Mouse (Mus musculus): ENCODE measurements around the gene Gm8660. TPM values are rescaled to one million over a fixed set of nuclear protein-coding genes. Genes with fewer than 3 reads are reported as not detected.

Gm8660 gene
- not detected in 4 replicates for total RNA-seq (2023; ENCODE audit: inconsistent age)

DNA sequence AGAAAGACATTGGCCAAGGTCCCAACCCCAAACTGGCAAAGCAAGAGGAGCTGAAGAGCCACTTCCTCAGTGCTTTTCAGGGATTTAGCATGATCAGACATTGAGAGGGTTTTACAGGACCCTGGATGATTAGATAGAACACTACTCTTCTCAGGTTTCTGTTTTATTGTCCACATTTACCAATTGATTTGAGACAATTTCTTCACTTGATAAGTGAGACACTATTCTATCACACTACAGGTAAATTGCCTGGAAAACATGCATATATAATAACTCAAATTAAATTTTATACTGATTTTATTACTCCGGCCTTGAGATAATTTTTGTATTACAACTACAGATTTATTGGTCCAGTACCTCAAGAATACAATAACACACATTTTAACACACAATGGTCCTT is at the start of gene Gm8660:
Gene Gm8660 (minus strand): TSS at position 101 of the 400 bp plus-strand sequence.

DNA sequence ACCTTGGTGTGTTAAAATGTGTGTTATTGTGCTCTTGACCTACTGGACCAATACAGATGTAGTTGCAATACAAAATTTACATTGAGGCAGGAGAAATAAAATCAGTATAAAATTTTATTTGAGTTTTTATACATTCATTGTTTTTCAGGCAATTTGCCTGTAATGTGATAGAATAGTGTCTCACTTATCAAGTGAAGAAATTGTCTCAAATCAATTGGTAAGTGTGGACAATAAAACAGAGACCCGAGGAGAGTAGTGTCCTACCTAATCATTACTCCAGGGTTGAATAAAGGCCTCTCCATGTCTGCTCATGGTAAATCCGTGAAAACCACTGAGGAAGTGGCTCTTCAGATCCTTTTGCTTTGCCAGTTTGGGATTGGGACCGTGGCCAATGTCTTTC is 42.4 kb upstream of the Gm8660 start, which contains the start of gene Vmn1r148:
Gene Vmn1r148 (plus strand): TSS at position 301 of the 400 bp plus-strand sequence.

DNA sequence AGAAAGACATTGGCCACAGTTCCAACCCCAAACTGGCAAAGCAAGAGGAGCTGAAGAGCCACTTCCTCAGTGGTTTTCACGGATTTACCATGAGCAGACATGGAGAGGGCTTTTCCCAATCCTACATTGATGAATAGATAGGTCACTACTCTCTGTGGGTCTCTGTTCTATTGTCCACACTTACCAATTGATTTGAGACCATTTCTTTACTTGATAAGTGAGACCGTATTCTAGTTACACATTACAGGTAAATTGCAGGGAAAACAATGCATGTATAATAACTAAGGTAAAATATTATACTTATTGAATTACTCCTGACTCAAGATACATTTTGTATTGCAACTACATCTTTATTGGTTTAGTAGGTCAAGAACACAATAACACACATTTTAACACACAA is 41.2 kb downstream of the Gm8660 start, which contains the start of gene Gm4187:
Gene Gm4187 (minus strand): TSS at position 101 of the 400 bp plus-strand sequence.

Other genes with a start within 250 kb of the Gm8660 start
- gene Gm10666, start 236.3 kb downstream of the Gm8660 start, total RNA-seq (2023; ENCODE audit: inconsistent age) = not detected in 4 replicates
- gene Vmn1r142, start 207.0 kb downstream of the Gm8660 start, total RNA-seq (2023; ENCODE audit: inconsistent age) = not detected in 4 replicates
- gene Vmn1r143, start 181.7 kb downstream of the Gm8660 start, total RNA-seq (2023; ENCODE audit: inconsistent age) = not detected in 4 replicates
- gene Gm8653, start 169.8 kb downstream of the Gm8660 start, total RNA-seq (2023; ENCODE audit: inconsistent age) = not detected in 4 replicates
- not detected in 4 replicates for gene Gm8453, start 141.6 kb downstream of the Gm8660 start, total RNA-seq (2023; ENCODE audit: inconsistent age)
- not detected in 4 replicates for gene Gm4187, start 41.3 kb downstream of the Gm8660 start, total RNA-seq (2023; ENCODE audit: inconsistent age)
- gene Vmn1r148, start 42.5 kb upstream of the Gm8660 start, total RNA-seq (2023; ENCODE audit: inconsistent age) = not detected in 4 replicates
- not detected in 4 replicates for gene Vmn1r149, start 67.2 kb upstream of the Gm8660 start, total RNA-seq (2023; ENCODE audit: inconsistent age)
- not detected in 4 replicates for gene Gm10665, start 93.0 kb upstream of the Gm8660 start, total RNA-seq (2023; ENCODE audit: inconsistent age)
- not detected in 4 replicates for gene Vmn1r151, start 128.6 kb upstream of the Gm8660 start, total RNA-seq (2023; ENCODE audit: inconsistent age)
- not detected in 4 replicates for gene Vmn1r152, start 151.9 kb upstream of the Gm8660 start, total RNA-seq (2023; ENCODE audit: inconsistent age)
- gene Gm8677, start 163.8 kb upstream of the Gm8660 start, total RNA-seq (2023; ENCODE audit: inconsistent age) = not detected in 4 replicates
- gene Gm4201, start 194.3 kb upstream of the Gm8660 start, total RNA-seq (2023; ENCODE audit: inconsistent age) = not detected in 4 replicates
- gene Gm4565, start 217.1 kb upstream of the Gm8660 start, total RNA-seq (2023; ENCODE audit: inconsistent age) = not detected in 4 replicates

Measured in B cell, adult (primary cell).